Mouse (Mus musculus) B cell, adult (primary cell): ENCODE results near the gene Aph1a. TPM values are rescaled to one million over a fixed set of nuclear protein-coding genes. Genes with fewer than 3 reads are reported as not detected.

ENCODE experiments used
- total RNA-seq: library from RNA; stranded (reverse); gene quantifications from 4 replicates; pipeline ENCODE4 v1.2.4, GENCODE M21; 2023; ENCODE audit not compliant: inconsistent age

The Aph1a gene
- total RNA-seq: 44.8 to 57.9 TPM (median 54.3 TPM) in 4 replicates

DNA sequence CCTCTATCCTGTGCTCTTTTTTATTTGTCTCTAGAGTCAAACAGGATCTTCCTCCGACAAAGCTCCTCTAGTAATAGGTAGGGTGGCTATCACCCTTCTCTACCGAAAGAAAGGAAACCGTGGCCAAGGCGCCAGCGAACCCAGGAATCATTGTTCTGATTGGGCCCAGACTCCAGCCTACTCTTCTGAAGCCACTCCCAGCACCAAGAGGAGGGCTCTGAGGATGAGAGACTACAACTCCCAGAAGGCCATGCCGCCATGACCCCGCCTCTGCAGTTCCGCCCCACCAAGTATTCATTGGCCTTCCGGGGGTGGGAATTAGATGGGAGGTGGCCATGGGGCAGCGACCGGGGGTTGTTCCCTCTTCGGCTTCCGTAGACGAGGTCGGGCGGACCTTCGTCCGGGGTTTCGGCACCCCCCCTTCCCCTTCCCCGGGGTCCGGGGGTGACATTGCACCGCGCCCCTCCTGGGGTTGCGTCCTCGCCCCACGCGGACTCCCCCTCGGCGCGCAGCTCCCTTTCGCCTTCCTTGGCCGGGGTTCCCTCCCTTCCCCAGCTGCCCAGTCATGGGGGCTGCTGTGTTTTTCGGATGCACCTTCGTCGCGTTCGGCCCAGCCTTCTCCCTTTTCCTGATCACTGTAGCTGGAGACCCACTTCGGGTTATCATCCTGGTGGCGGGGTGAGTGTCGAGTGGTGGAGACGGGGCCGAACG lies at the start of gene Aph1a:
Gene Aph1a (plus strand): TSS at position 364 of the 711 bp plus-strand sequence.

DNA sequence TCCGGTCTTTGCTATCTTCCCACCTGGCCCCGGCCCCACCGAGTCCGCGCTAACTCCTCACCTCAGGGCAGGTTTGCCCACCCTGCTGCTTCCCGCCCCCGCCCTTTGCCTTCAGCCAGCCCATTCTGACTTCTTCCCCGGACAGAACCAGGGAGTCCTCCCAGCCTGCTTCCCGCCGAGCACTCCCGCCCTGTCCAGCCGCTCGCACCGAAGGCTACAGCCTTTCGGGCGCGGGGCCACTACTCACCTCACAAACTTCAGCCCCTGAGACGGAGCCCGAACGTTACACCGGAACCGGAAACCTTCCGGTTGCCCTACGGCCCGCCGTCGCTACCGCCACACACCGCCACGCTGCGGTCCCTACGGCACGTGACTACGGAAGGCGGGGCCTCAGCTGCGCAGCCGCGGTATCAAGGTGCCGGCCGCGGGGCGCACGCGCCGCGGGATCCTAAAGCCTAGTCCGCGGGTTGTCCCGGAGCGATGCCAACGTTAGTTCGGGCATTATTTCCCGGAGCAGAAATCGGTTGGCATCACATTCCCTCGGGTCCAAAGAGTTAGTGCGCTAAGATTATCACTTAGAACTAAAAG lies 38.2 kb upstream of the Aph1a start, which contains the start of gene Prpf3:
Gene Prpf3 (minus strand): TSS at position 384 of the 588 bp plus-strand sequence.

DNA sequence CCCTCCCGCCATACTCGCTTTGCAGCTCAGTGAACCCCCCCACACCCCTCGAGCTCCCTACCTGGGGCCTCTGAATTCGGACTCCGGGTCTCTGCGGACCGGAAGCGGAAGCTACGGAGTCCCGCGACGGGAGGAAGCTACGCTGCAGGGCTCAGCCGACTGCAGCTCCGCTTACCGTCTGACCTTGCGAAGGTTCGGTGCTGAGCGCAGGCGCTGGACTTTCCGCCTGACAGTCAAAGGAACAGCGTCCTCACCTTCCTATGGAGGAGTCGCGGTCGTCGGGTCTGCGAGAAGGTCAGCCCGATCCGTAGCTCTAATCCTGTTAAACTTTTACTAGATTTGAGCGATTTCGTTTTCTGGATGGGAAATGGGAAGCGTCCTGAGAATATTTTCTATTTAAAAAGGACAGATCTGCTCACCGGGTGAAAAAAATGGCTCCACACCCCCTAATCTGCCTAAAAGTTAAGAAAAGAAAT lies 22.3 kb upstream of the Aph1a start, which contains the start of gene Mrps21:
Gene Mrps21 (minus strand): TSS at position 128 of the 476 bp plus-strand sequence.

DNA sequence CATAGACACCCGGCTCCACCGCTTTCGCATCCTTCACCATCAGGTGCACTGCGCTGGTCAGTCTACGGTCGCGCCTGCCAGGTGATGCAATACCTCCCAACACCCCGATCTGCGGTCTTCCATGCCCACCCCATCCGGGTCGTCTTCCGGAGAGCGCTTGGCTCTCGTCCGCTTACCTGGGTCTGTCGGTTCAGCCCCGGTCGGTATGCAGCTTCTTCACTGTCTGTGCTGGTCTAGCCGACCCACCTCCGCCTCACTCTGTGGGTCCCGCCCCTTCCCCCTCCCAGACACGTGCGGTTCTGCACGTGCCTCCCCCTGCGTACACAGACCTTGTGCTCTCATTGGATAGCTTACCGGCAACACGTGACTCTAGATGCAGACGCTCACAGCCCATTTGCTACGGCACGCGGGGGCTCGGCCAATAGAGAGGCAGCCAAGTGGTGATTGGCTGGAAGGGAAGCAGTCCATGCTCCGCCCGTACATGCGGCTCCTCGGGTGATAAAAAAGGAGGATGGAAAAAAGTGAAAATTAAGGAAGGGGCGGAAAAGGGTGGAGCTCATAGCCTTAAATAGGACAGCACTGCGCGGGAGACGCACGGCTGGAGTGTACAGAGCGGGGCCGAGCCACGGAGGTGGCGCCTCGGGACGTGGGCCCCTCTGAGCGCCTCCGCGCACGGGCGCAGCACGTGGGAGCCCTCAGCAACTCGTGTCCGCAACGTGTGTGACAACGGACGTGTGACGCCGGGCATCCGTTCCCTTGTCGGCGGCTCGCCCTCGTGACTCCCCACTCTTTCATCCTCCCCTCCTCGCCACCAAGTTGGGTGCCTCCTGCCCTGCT lies 11.6 kb upstream of the Aph1a start, which contains the start of gene Ciart:
Gene Ciart (minus strand): TSS at position 273 of the 837 bp plus-strand sequence.

DNA sequence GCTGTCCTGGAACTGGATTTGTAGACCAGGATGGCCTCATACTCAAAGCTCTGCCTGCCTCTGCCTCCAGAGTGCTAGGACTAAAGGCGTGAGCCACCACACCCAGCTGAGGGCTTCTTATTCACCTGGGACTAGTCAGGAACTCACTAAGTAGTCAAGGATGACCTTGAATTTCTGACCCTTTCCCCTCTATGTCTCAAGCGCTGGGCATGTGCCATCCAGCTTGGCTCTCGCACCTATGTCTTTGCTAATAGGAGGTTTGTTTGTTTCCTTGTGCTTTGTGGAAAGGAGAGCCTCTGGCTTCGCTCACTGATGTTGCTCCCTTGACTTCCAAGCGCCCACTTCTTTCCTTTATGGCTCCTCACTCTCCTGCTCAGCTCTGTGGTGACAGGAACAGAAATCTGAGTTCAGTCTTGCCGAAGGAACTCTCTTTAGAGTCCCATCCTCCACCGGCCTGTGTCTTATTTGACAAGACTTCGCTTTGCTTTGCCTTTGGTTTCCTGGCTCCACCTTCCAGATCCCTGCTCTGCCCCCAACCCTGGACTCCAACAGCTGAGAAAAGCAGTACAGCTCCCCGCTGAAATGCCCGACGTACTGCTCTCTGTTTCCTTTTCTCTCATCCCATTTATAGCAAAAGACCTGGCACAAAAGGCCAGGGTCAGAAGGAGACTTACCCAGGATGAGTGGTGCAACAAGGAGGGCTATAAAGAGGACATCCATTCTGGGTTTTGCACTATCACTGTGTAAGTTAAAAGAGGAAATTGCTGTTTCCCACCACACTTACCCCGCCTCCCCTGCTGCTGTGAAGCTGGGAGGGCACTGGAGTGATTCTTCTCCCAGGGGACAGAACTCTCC lies 2.3 kb upstream of the Aph1a start, which contains the start of gene BC028528:
Gene BC028528 (minus strand): TSS at position 795 of the 855 bp plus-strand sequence.

DNA sequence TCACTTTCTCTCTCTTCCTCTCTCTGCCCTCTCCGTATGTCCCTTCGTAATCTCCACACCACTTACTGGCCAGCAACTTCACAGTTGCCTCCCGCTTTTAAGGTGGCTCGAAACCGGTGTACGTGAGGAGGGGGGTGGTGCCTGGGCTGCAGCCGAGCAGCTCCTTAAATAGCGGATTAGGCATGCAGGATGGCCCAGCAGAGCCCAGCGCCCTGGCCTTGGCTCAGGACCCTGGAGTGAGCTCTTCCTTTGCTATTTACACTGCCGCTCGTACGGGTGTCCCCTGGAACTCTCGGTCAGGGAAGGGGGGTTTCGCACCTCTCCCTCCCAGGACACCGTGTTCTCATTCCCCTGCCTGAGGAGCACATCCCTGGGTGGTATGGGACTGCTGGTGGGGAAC lies 10.8 kb downstream of the Aph1a start, which contains the start of gene Car14:
Gene Car14 (minus strand): TSS at position 124 of the 400 bp plus-strand sequence.

DNA sequence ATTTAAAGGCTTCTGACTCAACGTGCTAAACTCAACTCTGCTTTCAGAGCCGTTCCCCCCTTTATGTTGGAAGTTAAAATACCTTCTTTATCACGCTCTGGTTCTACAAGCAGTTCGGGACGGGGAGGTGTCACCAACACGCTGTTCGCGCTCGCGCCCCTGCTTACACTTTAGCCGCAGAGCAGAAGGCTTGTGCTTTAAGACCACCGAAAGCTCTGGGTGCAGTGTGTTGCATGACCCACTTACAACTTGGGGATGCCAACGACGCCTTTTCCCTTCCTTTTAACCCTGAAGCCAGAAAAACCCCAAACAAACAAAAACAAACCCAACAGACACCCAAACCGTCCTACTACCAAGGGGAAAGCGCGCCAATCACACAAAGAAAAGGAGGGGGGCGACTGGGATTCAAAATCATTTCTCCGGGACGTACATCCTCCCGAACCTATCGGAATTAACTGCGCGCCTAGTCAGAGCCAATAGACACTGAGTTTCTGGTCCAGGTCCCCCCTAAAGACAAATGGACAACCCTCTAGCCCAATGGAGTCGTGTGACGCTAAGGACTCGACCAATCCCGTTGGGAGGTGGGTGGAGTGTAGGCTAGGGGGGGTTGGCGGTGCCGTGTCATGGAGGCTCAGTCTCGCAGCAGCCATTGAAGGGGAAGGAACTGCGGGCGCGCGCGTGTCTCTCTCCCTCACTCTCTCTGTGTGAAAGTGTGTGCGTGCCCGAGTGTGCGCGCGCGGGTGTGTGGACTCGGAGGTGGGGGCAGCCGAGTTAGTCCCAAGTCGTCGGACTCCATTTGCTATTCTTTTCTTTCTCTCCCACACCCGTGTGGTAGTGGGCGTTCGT lies 35.1 kb downstream of the Aph1a start, which contains the start of gene Anp32e:
Gene Anp32e (plus strand): TSS at position 589 of the 846 bp plus-strand sequence.

Other genes starting within 250 kb of the Aph1a start
- gene Mcl1, start 235.2 kb upstream of the Aph1a start, total RNA-seq: 360 to 419 TPM (median 383 TPM) in 4 replicates
- gene Adamtsl4, start 206.1 kb upstream of the Aph1a start, total RNA-seq: 10.1 to 18.8 TPM (median 14.3 TPM) in 4 replicates
- 8.9 to 11.2 TPM (median 9.7 TPM) in 4 replicates for gene Ecm1, start 154.4 kb upstream of the Aph1a start, total RNA-seq
- gene Tars2, start 133.8 kb upstream of the Aph1a start, total RNA-seq: 84.3 to 86.3 TPM (median 84.9 TPM) in 4 replicates
- gene Rprd2, start 75.1 kb upstream of the Aph1a start, total RNA-seq: 93.2 to 115 TPM (median 103 TPM) in 4 replicates
- 89.6 to 102 TPM (median 98.9 TPM) in 4 replicates for gene Prpf3, start 38.1 kb upstream of the Aph1a start, total RNA-seq
- 103 to 115 TPM (median 109 TPM) in 4 replicates for gene Mrps21, start 22.4 kb upstream of the Aph1a start, total RNA-seq
- 219 to 247 TPM (median 225 TPM) in 4 replicates for gene Ciart, start 11.7 kb upstream of the Aph1a start, total RNA-seq
- gene BC028528, start 2.0 kb upstream of the Aph1a start, total RNA-seq: 51.8 to 76.7 TPM (median 72.8 TPM) in 4 replicates
- gene Car14, start 10.7 kb downstream of the Aph1a start, total RNA-seq: not detected in 4 replicates
- gene Anp32e, start 35.3 kb downstream of the Aph1a start, total RNA-seq: 103 to 121 TPM (median 117 TPM) in 4 replicates
- gene Plekho1, start 102.0 kb downstream of the Aph1a start, total RNA-seq: 203 to 253 TPM (median 234 TPM) in 4 replicates
- gene Vps45, start 164.5 kb downstream of the Aph1a start, total RNA-seq: 16.8 to 29.1 TPM (median 20.3 TPM) in 4 replicates
- 53.7 to 61.3 TPM (median 54.9 TPM) in 4 replicates for gene Otud7b, start 210.6 kb downstream of the Aph1a start, total RNA-seq